Mouse (Mus musculus) megakaryocyte-erythroid progenitor cell, adult 5-6 weeks (primary cell): ENCODE data around the gene Itpa. TPM values are rescaled to one million over a fixed set of nuclear protein-coding genes. Genes with fewer than 3 reads are reported as not detected.

Experiments
- ATAC-seq: replicated peaks from 2 replicates; pipeline ENCODE4 v1.8.0; 2016; ENCODE audit warnings: mild to moderate bottlenecking, inconsistent platforms; ENCODE audit not compliant: severe bottlenecking, poor library complexity, low FRiP score, low TSS enrichment
- total RNA-seq, 2 experiments: library from RNA; stranded (forward) in 1 of 2; stranded (reverse) in 1 of 2; fragments of 200-1000, 215-1000 nt in 1 of 2; fragments of >200 nt in 1 of 2; fragmentation: Nextera tagmentation in 1 of 2; gene quantifications; 2 replicates each; pipeline ENCODE4 v1.2.3; 2014 to 2017

Itpa gene
- total RNA-seq, 2 experiments from 2014 or later: 86.8 to 103 TPM

DNA sequence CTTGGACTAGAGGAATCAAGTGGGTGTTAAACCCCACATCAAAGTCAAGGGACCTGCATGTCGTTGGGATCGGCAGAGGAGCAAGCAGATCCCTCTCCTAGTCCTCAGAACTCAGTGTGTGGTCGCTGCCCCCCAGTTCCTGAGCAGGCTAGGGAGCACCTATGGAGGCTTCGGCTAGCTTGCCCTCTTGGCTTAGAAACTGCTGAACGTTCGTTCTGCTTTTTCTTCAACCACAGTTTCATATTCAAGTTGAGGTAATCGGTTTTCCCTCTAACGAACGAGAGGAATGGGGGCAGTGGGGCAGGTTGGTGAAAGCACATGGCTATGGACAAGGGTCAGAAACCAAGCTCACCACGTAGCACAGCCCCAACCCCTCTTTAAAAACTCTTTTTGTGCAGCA is 39.6 kb downstream of the Itpa start:
- no peak for ATAC-seq

DNA sequence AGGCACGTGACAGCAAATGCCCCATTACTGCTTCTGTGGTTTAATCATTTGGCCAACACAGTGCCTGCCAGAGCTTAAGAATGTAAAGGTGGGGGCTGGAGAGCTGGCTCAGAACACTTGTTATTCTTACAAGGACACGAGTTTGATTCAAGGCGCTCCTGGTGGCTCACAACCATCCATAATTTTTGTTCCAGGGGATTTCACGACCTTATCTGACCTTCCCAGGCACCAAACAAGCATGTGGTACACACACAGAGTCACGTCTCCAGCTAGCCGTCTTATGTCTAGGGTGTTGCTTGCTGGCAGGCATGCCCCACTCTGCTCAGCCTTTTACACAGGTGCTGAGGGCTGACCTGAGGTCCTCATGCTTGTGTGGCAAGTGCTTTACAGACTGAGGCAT is 50.5 kb downstream of the Itpa start:
- ATAC-seq: no peak

- no peak for ATAC-seq
These were observed 57.0 kb downstream of the Itpa start for GRCm38 (mm10) chr2:130724369-130724768.

- ATAC-seq: no peak
These were observed 60.3 kb downstream of the Itpa start for GRCm38 (mm10) chr2:130727752-130728151.

DNA sequence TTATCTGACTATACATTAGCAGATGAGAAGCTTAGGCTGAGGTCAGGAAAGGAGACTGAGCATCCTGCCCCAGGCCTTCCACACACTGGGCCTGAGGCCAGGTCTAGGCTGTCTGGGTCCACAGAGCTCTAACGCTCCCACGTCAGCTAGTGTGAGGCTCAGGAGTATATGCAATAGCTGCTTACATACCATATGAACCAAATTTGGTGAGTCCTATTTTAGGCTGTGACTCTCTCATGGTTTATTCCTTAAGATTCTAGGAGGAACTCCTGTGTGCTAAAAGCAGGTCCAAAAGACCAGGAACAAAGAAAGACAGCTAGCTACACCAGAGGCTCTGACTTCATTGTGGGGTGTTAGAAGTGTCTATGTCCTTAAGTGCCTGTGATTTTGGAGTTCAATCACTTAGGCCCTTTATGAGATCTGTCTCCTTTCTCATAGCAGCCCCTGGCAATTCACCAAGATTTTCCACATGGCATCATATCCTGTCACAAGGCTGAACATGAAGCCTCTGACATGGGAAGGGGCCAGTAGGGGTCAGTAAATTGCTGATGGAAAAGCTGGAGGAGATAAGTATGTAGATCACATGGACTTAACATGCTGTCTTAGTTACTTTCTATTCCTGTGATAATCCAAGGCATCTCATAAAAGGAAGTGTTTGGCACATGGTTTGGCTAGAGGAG is 61.6 kb downstream of the Itpa start:
- ATAC-seq: no peak

GRCm38 (mm10) chr2:130730746-130731145 is 63.3 kb downstream of the Itpa start:
- ATAC-seq: no peak

Other genes starting within 250 kb of the Itpa start
- 150 and 199 TPM in 2 replicates for gene Vps16, start 243.3 kb upstream of the Itpa start, total RNA-seq (2014; fragmentation: Nextera tagmentation)
- 123 and 151 TPM in 2 replicates for gene Vps16, start 243.3 kb upstream of the Itpa start, total RNA-seq (2017)
- 5.2 and 7.4 TPM in 2 replicates for gene Pced1a, start 242.9 kb upstream of the Itpa start, total RNA-seq (2014; fragmentation: Nextera tagmentation)
- 7.2 and 8.2 TPM in 2 replicates for gene Pced1a, start 242.9 kb upstream of the Itpa start, total RNA-seq (2017)
- gene Ptpra, start 217.3 kb upstream of the Itpa start, total RNA-seq (2014; fragmentation: Nextera tagmentation): 77.0 and 78.4 TPM in 2 replicates
- gene Ptpra, start 217.3 kb upstream of the Itpa start, total RNA-seq (2017): 159 and 194 TPM in 2 replicates
- 101 and 111 TPM in 2 replicates for gene Mrps26, start 103.9 kb upstream of the Itpa start, total RNA-seq (2014; fragmentation: Nextera tagmentation)
- gene Mrps26, start 103.9 kb upstream of the Itpa start, total RNA-seq (2017): 58.3 and 88.6 TPM in 2 replicates
- not detected in 2 replicates for gene Oxt, start 91.4 kb upstream of the Itpa start, total RNA-seq (2014; fragmentation: Nextera tagmentation)
- gene Oxt, start 91.4 kb upstream of the Itpa start, total RNA-seq (2017): not detected in 2 replicates
- gene Avp, start 85.1 kb upstream of the Itpa start, total RNA-seq (2014; fragmentation: Nextera tagmentation): not detected in 2 replicates
- not detected in 2 replicates for gene Avp, start 85.1 kb upstream of the Itpa start, total RNA-seq (2017)
- 18.1 and 19.7 TPM in 2 replicates for gene Fastkd5, start 37.6 kb upstream of the Itpa start, total RNA-seq (2014; fragmentation: Nextera tagmentation)
- 30.6 and 38.4 TPM in 2 replicates for gene Fastkd5, start 37.6 kb upstream of the Itpa start, total RNA-seq (2017)
- 9.1 and 15.6 TPM in 2 replicates for gene Ubox5, start 37.6 kb upstream of the Itpa start, total RNA-seq (2014; fragmentation: Nextera tagmentation)
- gene Ubox5, start 37.6 kb upstream of the Itpa start, total RNA-seq (2017): 8.3 and 8.5 TPM in 2 replicates
- gene Lzts3, start 24.8 kb upstream of the Itpa start, total RNA-seq (2014; fragmentation: Nextera tagmentation): 0.79 and 1.2 TPM in 2 replicates
- 0.08 TPM in 1 of 2 replicates, not detected in the other for gene Lzts3, start 24.8 kb upstream of the Itpa start, total RNA-seq (2017)
- 103 and 130 TPM in 2 replicates for gene Ddrgk1, start 3.0 kb upstream of the Itpa start, total RNA-seq (2014; fragmentation: Nextera tagmentation)
- gene Ddrgk1, start 3.0 kb upstream of the Itpa start, total RNA-seq (2017): 63.3 and 66.2 TPM in 2 replicates
- not detected in 2 replicates for gene Slc4a11, start 29.9 kb downstream of the Itpa start, total RNA-seq (2014; fragmentation: Nextera tagmentation)
- gene Slc4a11, start 29.9 kb downstream of the Itpa start, total RNA-seq (2017): 0.08 TPM in 1 of 2 replicates, not detected in the other
- gene 4930402H24Rik, start 238.8 kb downstream of the Itpa start, total RNA-seq (2014; fragmentation: Nextera tagmentation): 22.4 and 37.8 TPM in 2 replicates
- 7.5 and 12.6 TPM in 2 replicates for gene 4930402H24Rik, start 238.8 kb downstream of the Itpa start, total RNA-seq (2017)
- gene Atrn, start 238.9 kb downstream of the Itpa start, total RNA-seq (2014; fragmentation: Nextera tagmentation): 11.3 and 17.0 TPM in 2 replicates
- 7.8 and 10.5 TPM in 2 replicates for gene Atrn, start 238.9 kb downstream of the Itpa start, total RNA-seq (2017)